21 mouse cellular contexts compared by ENCODE assay signal in genomic region chr5:31816082-31816481, GRCm38 (mm10).
"Had no signal": no experiment of that assay in that cellular context is flagged by ENCODE, and none has a peak within 500 bp of the region (broad histone marks: within the 10 kb centered on the region; RNA-seq: fewer than 3 reads in every experiment).

No protein-coding gene starts in this region.

- H3K27ac ChIP-seq: gastrocnemius, adult 2 months; heart, embryonic 10.5 days; hindbrain, embryonic 10.5 days; hindbrain, embryonic 12.5 days; hindbrain, embryonic 14.5 days; intestine, embryonic 15.5 days; layer of hippocampus, adult 2 months; left cerebral cortex, adult 2 months; limb, embryonic 10.5 days; limb, embryonic 12.5 days; liver, embryonic 13.5 days; liver, embryonic 15.5 days had no signal

- H3K36me3 ChIP-seq: heart, embryonic 10.5 days; heart, embryonic 12.5 days; hindbrain, embryonic 10.5 days; hindbrain, embryonic 12.5 days; intestine, embryonic 15.5 days; limb, embryonic 10.5 days; limb, embryonic 12.5 days; liver, embryonic 13.5 days; liver, embryonic 15.5 days had no signal

- H3K4me3 ChIP-seq: gastrocnemius, adult 2 months; heart, embryonic 10.5 days; heart, embryonic 12.5 days; hindbrain, embryonic 10.5 days; hindbrain, embryonic 12.5 days; intestine, embryonic 15.5 days; layer of hippocampus, adult 2 months; left cerebral cortex, adult 2 months; limb, embryonic 10.5 days; limb, embryonic 12.5 days; liver, embryonic 13.5 days; liver, embryonic 15.5 days had no signal

- DNase-seq: gastrocnemius, adult 2 months; gastrocnemius, postnatal 10 days; gastrocnemius, postnatal 25 days; heart, adult 18-20 months; heart, postnatal 10 days; heart, postnatal 4 days; kidney, adult 8-10 months; kidney, postnatal 14 days; liver; liver, embryonic 13.5 days had no signal

- H3K4me1 ChIP-seq: hindbrain, embryonic 10.5 days; intestine, embryonic 15.5 days had no signal

- H3K27me3 ChIP-seq: heart, embryonic 12.5 days; hindbrain, embryonic 12.5 days; intestine, embryonic 15.5 days; limb, embryonic 12.5 days; liver, embryonic 13.5 days; liver, embryonic 15.5 days had no signal
